ENCODE assay signal across 1 mouse cellular context in genomic region chr10:123201436-123201835, GRCm38 (mm10).
TF ChIP-seq lines count a peak whose summit lies in the region.

No protein-coding gene starts in this region.

TF ChIP-seq in MEL, 35 proteins besides CTCF, POLR2A, EP300 and RAD21 (continued from another document):
- no peak for TF ChIP-seq MEF2A (IDR thresholded peaks at IDR 0.05; ENCODE audit: extremely low read depth, insufficient replicate concordance, low read depth, low read length, poor library complexity, severe bottlenecking)
- no peak for TF ChIP-seq SIN3A (IDR thresholded peaks at IDR 0.05; ENCODE audit: low read length)
- no peak for TF ChIP-seq MYC (IDR thresholded peaks at IDR 0.05; ENCODE audit: low read depth, low read length)
- TF ChIP-seq ELF1 (IDR thresholded peaks at IDR 0.05; ENCODE audit: low read depth, low read length), result no peak
- TF ChIP-seq POLR2AphosphoS2 (IDR thresholded peaks at IDR 0.05; ENCODE audit: low read length), result no peak
- no peak for TF ChIP-seq GATA1 (IDR thresholded peaks at IDR 0.05; ENCODE audit: low read depth, low read length)
- TF ChIP-seq BHLHE40 (IDR thresholded peaks at IDR 0.05; ENCODE audit: borderline replicate concordance, low read depth, low read length), result no peak
- no peak for TF ChIP-seq MAX (IDR thresholded peaks at IDR 0.05; ENCODE audit: low read length)
- TF ChIP-seq ZC3H11A (IDR thresholded peaks at IDR 0.05; ENCODE audit: low read depth, low read length), result no peak
- no peak for TF ChIP-seq NELFE (IDR thresholded peaks at IDR 0.05; ENCODE audit: low read depth, low read length)
- no peak for TF ChIP-seq JUND (IDR thresholded peaks at IDR 0.05; ENCODE audit: low read depth, low read length)
- TF ChIP-seq KAT2A (conservative IDR thresholded peaks at IDR 0.05; ENCODE audit: low read depth, low read length), result no peak
- TF ChIP-seq TBP (IDR thresholded peaks at IDR 0.05; ENCODE audit: low read depth, low read length), result no peak
- no peak for TF ChIP-seq UBTF (IDR thresholded peaks at IDR 0.05; ENCODE audit: borderline replicate concordance, insufficient read depth, low read depth, low read length)
- no peak for TF ChIP-seq ZMIZ1 (IDR thresholded peaks at IDR 0.05; ENCODE audit: low read depth, low read length)
